Mouse (Mus musculus) heart, postnatal 0 days (tissue): ENCODE measurements at regions not wholly inside any gene's neighbourhood (a gene's known extent, or its start where the extent isn't known, plus 50 kb on each side); places are given as distances from the start of the nearest gene placed in this dataset.

Experiments used
- ATAC-seq: fragments of 200-750 bp; cut with Nextera tagmentation; 2 replicates; pipeline ENCODE4 v1.8.0; 2017; ENCODE audit warnings: low read depth, moderate number of reproducible peaks, moderate library complexity; ENCODE audit not compliant: insufficient read depth
- DNase-seq: peaks from one replicate; pipeline ENCODE4 v3.0.0-alpha.2; 2016; ENCODE audit warnings: low spot score
- H3K27ac ChIP-seq: fragments of 300-500 bp; sonication (generic); 2 replicates; pipeline ENCODE4 v1.5.1; 2014; ENCODE audit warnings: low read depth, mild to moderate bottlenecking
- H3K27me3 ChIP-seq: fragments of 300-500 bp; sonication (generic); 2 replicates; pipeline ENCODE4 v1.6.1; 2014; ENCODE audit warnings: low read length, mixed read lengths; ENCODE audit not compliant: control insufficient read depth, insufficient read depth
- H3K36me3 ChIP-seq: fragments of 300-500 bp; sonication (generic); replicated peaks from 2 replicates; pipeline ENCODE4 v1.6.1; 2014; ENCODE audit warnings: low read length, mixed read lengths; ENCODE audit not compliant: control insufficient read depth, insufficient read depth
- H3K4me1 ChIP-seq: fragments of 300-500 bp; sonication (generic); 2 replicates; pipeline ENCODE4 v1.6.1; 2014; ENCODE audit warnings: antibody characterized with exemption; ENCODE audit not compliant: control insufficient read depth, insufficient read depth
- H3K4me2 ChIP-seq: fragments of 300-500 bp; sonication (generic); 2 replicates; pipeline ENCODE4 v1.6.1; 2014; ENCODE audit warnings: low read depth, mild to moderate bottlenecking, low read length, moderate library complexity
- H3K4me3 ChIP-seq: fragments of 300-500 bp; sonication (generic); 2 replicates; pipeline ENCODE4 v1.5.1; 2014; ENCODE audit warnings: low read depth, low read length
- H3K9ac ChIP-seq: fragments of 300-500 bp; sonication (generic); replicated peaks from 2 replicates; pipeline ENCODE4 v1.6.1; 2014; ENCODE audit warnings: low read depth, low read length, mixed read lengths
- H3K9me3 ChIP-seq: fragments of 300-500 bp; sonication (generic); replicated peaks from 2 replicates; pipeline ENCODE4 v1.6.1; 2016; ENCODE audit warnings: low read length; ENCODE audit not compliant: control insufficient read depth
- CTCF ChIP-seq: IDR thresholded peaks from 2 replicates; pipeline ENCODE4 v1.5.1; 2016; ENCODE audit warnings: antibody characterized with exemption, control low read depth, low read depth
- EP300 ChIP-seq: IDR thresholded peaks from 2 replicates; pipeline ENCODE4 v1.6.1; 2016; ENCODE audit warnings: antibody characterized with exemption, low read depth
- WGBS: fragments of 180-500 bp; shearing (Covaris S2); extraction: QIAGEN DNeasy Blood & Tissue Kit; methylation state at CpG from one replicate; pipeline ENCODE4 v1.1.7; 2014; 5-methylcytosine and 5-hydroxymethylcytosine counted together

DNA sequence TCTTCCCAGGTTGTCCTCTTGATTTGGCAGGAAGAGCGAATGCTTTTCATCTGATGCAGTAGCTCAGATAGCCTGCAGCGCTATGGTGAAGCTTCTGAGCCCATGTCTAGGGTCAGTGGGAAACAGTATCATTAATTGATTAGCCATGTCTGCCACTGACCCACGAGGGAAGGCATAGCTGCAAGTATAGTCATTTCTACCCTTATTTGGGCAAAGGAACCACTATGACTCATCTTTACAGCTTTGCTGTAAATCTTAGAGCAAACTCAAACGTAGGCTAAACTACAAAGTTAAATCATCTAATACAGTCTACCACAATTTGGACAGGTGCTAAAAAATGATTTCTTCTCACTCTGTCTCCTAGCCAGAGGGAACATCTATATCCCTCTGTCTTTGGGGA, 289.5 kb downstream of the Cbln1 start:
- Histone ChIP-seq H3K27me3 (no peaks in the 10 kb centered on the region), H3K4me3 (no peak overlapping the region), H3K9ac (no peak overlapping the region), H3K27ac (no peak overlapping the region), H3K4me1 (no peaks in the 10 kb centered on the region), H3K9me3 (no peaks in the 10 kb centered on the region), H3K4me2 (no peak overlapping the region), H3K36me3 (no peaks in the 10 kb centered on the region)
- DNase-seq (no peak), ATAC-seq (no peak)
- TF ChIP-seq EP300 (no peak), CTCF (no peak)
- WGBS = 50% methylated on average over 4 of the region's 4 CpGs

DNA sequence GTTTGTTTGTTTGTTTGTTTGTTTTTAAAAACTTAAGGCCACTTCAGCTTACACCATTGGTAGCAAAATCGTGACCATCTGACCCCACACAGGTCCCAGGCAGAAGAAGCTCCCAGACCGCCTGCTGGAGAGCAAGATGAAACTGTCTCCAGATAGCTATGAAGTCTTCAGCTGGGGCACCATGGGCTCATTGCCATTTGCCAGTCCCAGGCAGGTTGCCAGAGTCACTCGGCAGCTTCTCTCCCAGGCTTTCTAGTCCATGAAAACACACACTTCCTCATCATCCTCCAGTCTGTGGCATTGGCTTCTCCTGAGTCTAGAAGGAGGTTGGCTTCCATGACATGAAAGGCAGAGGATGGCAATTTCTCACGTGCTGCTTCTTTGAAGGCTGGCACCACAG, 293.5 kb upstream of the N4bp1 start:
- Histone ChIP-seq H3K4me1 (no peaks in the 10 kb centered on the region), H3K36me3 (no peaks in the 10 kb centered on the region), H3K27ac (no peak overlapping the region), H3K4me3 (no peak overlapping the region), H3K9ac (no peak overlapping the region), H3K9me3 (no peaks in the 10 kb centered on the region), H3K27me3 (no peaks in the 10 kb centered on the region), H3K4me2 (no peak overlapping the region)
- no peak for ATAC-seq
- TF ChIP-seq CTCF (no peak), EP300 (no peak)
- DNase-seq = no peak
- WGBS = 58% methylated on average over 4 of the region's 4 CpGs

DNA sequence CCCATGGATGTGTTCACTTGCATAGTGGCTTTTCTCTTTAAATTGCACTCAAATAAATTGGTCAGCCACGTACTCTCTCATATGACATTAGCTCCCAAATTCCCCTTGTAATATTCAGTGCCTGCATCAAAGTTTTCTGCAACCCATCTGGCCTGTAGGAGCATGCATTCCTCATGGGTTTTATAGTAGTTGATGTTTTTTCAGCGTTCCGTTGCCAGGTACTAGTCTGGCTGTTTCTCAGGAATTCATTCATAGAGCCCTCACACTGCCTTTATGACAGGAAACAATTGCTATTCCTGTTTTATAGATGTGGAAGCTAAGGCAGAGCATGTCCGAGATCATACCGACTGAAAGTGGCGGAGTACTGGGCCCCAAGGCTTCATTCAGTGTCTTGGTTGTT, 292.6 kb upstream of the N4bp1 start:
- H3K4me2 ChIP-seq = no peak overlapping the region
- H3K4me1 ChIP-seq = no peaks in the 10 kb centered on the region
- 87% methylated on average over 6 of the region's 6 CpGs for WGBS
- H3K27me3 ChIP-seq = no peaks in the 10 kb centered on the region
- ATAC-seq = no peak
- H3K4me3 ChIP-seq = no peak overlapping the region
- no peak overlapping the region for H3K27ac ChIP-seq
- no peaks in the 10 kb centered on the region for H3K36me3 ChIP-seq
- no peaks in the 10 kb centered on the region for H3K9me3 ChIP-seq
- DNase-seq = no peak
- TF ChIP-seq CTCF = no peak
- no peak for TF ChIP-seq EP300
- H3K9ac ChIP-seq = no peak overlapping the region

DNA sequence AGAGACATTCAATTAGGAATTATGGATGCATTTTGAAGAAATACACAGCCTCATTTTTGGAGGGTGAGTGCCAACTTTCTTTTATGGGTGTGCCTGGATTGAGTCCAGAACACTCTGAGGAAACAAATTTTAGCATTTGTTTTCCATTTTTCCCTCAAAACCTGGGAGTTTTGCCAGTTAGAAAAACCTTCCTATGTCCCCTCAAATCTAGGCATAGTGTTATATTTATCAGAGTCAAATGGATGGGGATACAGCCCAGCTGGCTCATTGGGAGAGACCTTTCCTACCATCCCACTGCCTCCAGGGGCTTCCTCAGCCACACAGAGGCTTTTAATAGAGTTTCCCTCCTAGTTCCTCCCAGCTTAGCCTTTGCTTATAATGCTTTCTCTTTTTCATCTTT, 290.0 kb upstream of the N4bp1 start:
- no peaks in the 10 kb centered on the region for H3K9me3 ChIP-seq
- DNase-seq (no peak), ATAC-seq (no peak)
- TF ChIP-seq EP300 = no peak
- no peak for TF ChIP-seq CTCF
- no peaks in the 10 kb centered on the region for H3K27me3 ChIP-seq
- no peak overlapping the region for H3K4me2 ChIP-seq
- no peaks in the 10 kb centered on the region for H3K36me3 ChIP-seq
- H3K4me3 ChIP-seq = no peak overlapping the region
- H3K27ac ChIP-seq = no peak overlapping the region
- no peak overlapping the region for H3K9ac ChIP-seq
- H3K4me1 ChIP-seq = no peaks in the 10 kb centered on the region

DNA sequence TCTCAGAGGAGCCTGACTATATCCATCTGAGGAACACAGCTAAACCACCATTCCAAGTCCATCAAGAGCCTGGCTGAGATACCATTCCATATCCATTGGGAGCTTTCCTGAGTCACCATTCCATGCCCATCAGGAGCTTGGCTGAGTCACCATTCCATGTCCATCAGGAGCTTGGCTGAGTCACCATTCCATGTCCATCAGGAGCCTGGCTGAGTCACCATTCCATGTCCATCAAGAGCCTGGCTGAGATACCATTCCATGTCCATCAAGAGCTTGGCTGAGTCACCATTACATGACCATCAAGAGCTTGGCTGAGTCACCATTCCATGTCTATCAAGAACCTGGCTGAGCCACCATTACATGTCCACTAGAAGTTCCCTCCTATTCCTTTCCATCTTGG, 288.7 kb upstream of the N4bp1 start:
- ATAC-seq (no peak), DNase-seq (no peak)
- no peak for TF ChIP-seq EP300

DNA sequence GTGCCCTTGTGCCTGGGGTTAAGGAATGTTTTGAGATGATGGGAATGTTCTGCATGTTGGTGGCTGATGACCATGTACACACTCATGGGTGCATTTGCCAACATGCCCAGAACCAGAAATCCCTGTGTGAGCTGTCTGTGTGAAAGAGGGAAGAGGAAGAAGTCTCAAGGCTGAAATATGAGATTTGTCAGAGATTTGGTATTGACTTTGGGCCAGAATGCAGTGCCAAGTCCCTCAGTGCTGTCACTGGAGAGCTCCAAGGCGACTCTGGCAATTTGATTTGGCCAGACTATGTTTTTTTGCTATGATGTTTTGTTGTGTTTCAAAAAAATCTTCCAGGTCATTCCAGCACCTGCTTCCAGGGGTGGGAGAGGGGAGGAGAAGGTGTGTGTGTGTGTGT, 281.7 kb upstream of the N4bp1 start:
- H3K27me3 ChIP-seq = no peaks in the 10 kb centered on the region
- no peaks in the 10 kb centered on the region for H3K36me3 ChIP-seq
- ATAC-seq (no peak), DNase-seq (no peak)
- H3K27ac ChIP-seq = no peak overlapping the region
- WGBS = 56% methylated on average over 1 of the region's 1 CpGs
- no peaks in the 10 kb centered on the region for H3K4me1 ChIP-seq
- H3K9ac ChIP-seq = no peak overlapping the region
- TF ChIP-seq EP300 = no peak
- no peak for TF ChIP-seq CTCF
- no peak overlapping the region for H3K4me2 ChIP-seq
- H3K4me3 ChIP-seq = no peak overlapping the region
- H3K9me3 ChIP-seq = no peaks in the 10 kb centered on the region

More for the DNA sequence above, 288.7 kb upstream of the N4bp1 start:
- H3K4me3 ChIP-seq = no peak overlapping the region
- no peak overlapping the region for H3K9ac ChIP-seq
- no peaks in the 10 kb centered on the region for H3K9me3 ChIP-seq
- H3K27me3 ChIP-seq = no peaks in the 10 kb centered on the region
- no peaks in the 10 kb centered on the region for H3K4me1 ChIP-seq
- H3K27ac ChIP-seq = no peak overlapping the region
- H3K36me3 ChIP-seq = no peaks in the 10 kb centered on the region
- no peak overlapping the region for H3K4me2 ChIP-seq
